Mouse (Mus musculus) liver, postnatal 0 days (tissue): ENCODE results near the gene Serpinb9e. TPM values are rescaled to one million over a fixed set of nuclear protein-coding genes. Genes with fewer than 3 reads are reported as not detected.
"Not testable (repeated sequence)": the region's sequence is repeated elsewhere in the genome, so short reads cannot be mapped to it uniquely, and the experiment has no call there.

Experiments
- ATAC-seq: fragments of 200-750 bp; cut with Nextera tagmentation; 2 replicates; pipeline ENCODE4 v1.8.0; 2017; ENCODE audit warnings: mild to moderate bottlenecking, moderate library complexity
- DNase-seq: peaks from one replicate; pipeline ENCODE4 v3.0.0-alpha.2; 2016
- H3K27ac ChIP-seq: fragments of 300-500 bp; sonication (generic); 2 replicates; pipeline ENCODE4 v1.5.1; 2014; ENCODE audit warnings: antibody characterized with exemption, moderate library complexity, mild to moderate bottlenecking, low read depth
- H3K27me3 ChIP-seq: fragments of 300-500 bp; sonication (generic); 2 replicates; pipeline ENCODE4 v1.6.1; 2014; ENCODE audit warnings: low read length, control low read depth, mixed read lengths; ENCODE audit not compliant: insufficient read depth
- H3K36me3 ChIP-seq: fragments of 300-500 bp; sonication (generic); replicated peaks from 2 replicates; pipeline ENCODE4 v1.6.1; 2014; ENCODE audit warnings: mild to moderate bottlenecking, control low read depth, low read length, moderate library complexity, mixed read lengths; ENCODE audit not compliant: insufficient read depth
- H3K4me1 ChIP-seq: fragments of 300-500 bp; sonication (generic); 2 replicates; pipeline ENCODE4 v1.6.1; 2014; ENCODE audit warnings: antibody characterized with exemption, mild to moderate bottlenecking, control low read depth; ENCODE audit not compliant: insufficient read depth
- H3K4me2 ChIP-seq: fragments of 300-500 bp; sonication (generic); 2 replicates; pipeline ENCODE4 v1.6.1; 2014; ENCODE audit warnings: low read depth, mild to moderate bottlenecking, low read length, moderate library complexity, mixed read lengths
- H3K4me3 ChIP-seq: fragments of 300-500 bp; sonication (generic); 2 replicates; pipeline ENCODE4 v1.5.1; 2014; ENCODE audit warnings: low read depth, low read length
- H3K9ac ChIP-seq: fragments of 300-500 bp; sonication (generic); replicated peaks from 2 replicates; pipeline ENCODE4 v1.6.1; 2014; ENCODE audit warnings: mild to moderate bottlenecking, moderate library complexity
- H3K9me3 ChIP-seq: fragments of 300-500 bp; sonication (generic); 2 replicates; pipeline ENCODE4 v1.6.1; 2016; ENCODE audit warnings: mild to moderate bottlenecking, control low read depth, low read length, mixed read lengths
- CTCF ChIP-seq: sonication (generic); IDR thresholded peaks from 2 replicates; pipeline ENCODE4 v1.5.1; 2016; ENCODE audit warnings: antibody characterized with exemption, low read depth
- EP300 ChIP-seq: IDR thresholded peaks from 2 replicates; pipeline ENCODE4 v1.6.1; 2016; ENCODE audit warnings: antibody characterized with exemption, low read depth, mild to moderate bottlenecking
- WGBS: fragments of 180-500 bp; shearing (Covaris S2); extraction: QIAGEN DNeasy Blood & Tissue Kit; methylation state at CpG from one replicate; pipeline ENCODE4 v1.1.7; 2014; ENCODE audit not compliant: insufficient replicate concordance; 5-methylcytosine and 5-hydroxymethylcytosine counted together
- polyA plus RNA-seq: library from polyadenylated mRNA; unstranded; fragments of >200 nt; fragmentation: Nextera tagmentation; extraction: Ambion mirVana; gene quantifications from 2 replicates; pipeline ENCODE4 v1.2.1, GENCODE M21; 2015

The Serpinb9e gene
- polyA plus RNA-seq, result not detected in 2 replicates

DNA sequence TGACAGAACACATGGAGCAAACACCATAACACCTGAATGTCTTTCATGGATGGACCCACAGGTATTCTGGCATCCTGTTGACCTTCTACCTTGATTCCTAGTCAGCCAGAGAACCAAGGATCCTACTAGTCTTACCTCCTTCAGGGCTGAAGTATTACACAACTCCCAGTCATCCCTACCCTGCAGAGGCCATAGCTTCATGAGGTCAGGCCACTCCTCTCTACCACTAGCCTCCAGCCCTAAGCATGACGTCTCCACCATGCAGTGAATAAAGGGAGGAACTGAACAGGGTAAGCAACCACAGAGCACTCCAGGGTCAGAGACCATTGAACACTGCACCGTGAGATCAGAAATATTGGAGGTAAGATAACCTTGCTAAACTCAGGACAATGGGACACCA is at the start of gene Serpinb9e:
Gene Serpinb9e, plus strand, starts transcription at position 301 of the 400 bp plus-strand sequence.
- H3K27me3 ChIP-seq, H3K27ac ChIP-seq, H3K4me1 ChIP-seq, H3K4me3 ChIP-seq, H3K4me2 ChIP-seq, DNase-seq, ATAC-seq, H3K9ac ChIP-seq, H3K36me3 ChIP-seq, H3K9me3 ChIP-seq: not testable (repeated sequence)
- WGBS, result 67% methylated on average over 2 of the region's 2 CpGs

GRCm38 (mm10) chr13:33199740-33200139 is 49.7 kb upstream of the Serpinb9e start:
- Histone ChIP-seq H3K9ac (no peak overlapping the region), H3K27me3 (no peaks in the 10 kb centered on the region), H3K4me3 (no peak overlapping the region), H3K36me3 (no peaks in the 10 kb centered on the region), H3K4me1 (no peaks in the 10 kb centered on the region), H3K27ac (no peak overlapping the region), H3K9me3 (no peaks in the 10 kb centered on the region), H3K4me2 (no peak overlapping the region)
- ATAC-seq (no peak), DNase-seq (no peak)
- WGBS, result 51% methylated on average over 2 of the region's 2 CpGs
- TF ChIP-seq CTCF (peak; percentile 22; the same call in 1 of the 2 replicates), EP300 (no peak)

- H3K27me3 ChIP-seq, H3K36me3 ChIP-seq, H3K4me2 ChIP-seq, H3K4me3 ChIP-seq, H3K4me1 ChIP-seq, H3K9me3 ChIP-seq, H3K9ac ChIP-seq, H3K27ac ChIP-seq, ATAC-seq, DNase-seq: not testable (repeated sequence)
- WGBS, result 69% methylated on average over 4 of the region's 4 CpGs
These were observed 59.2 kb downstream of the Serpinb9e start for GRCm38 (mm10) chr13:33308631-33309030.

Other genes starting within 250 kb of the Serpinb9e start
- gene Serpinb9, start 246.4 kb upstream of the Serpinb9e start, polyA plus RNA-seq, result 1.7 and 2.2 TPM in 2 replicates
- 0.15 TPM in 1 of 2 replicates, not detected in the other for gene Serpinb9b, start 222.2 kb upstream of the Serpinb9e start, polyA plus RNA-seq
- not detected in 2 replicates for gene Serpinb1b, start 171.0 kb upstream of the Serpinb9e start, polyA plus RNA-seq
- not detected in 2 replicates for gene Serpinb9c, start 89.9 kb upstream of the Serpinb9e start, polyA plus RNA-seq
- gene Serpinb9d, start 56.7 kb upstream of the Serpinb9e start, polyA plus RNA-seq, result not detected in 2 replicates
- not detected in 2 replicates for gene Serpinb9f, start 74.5 kb downstream of the Serpinb9e start, polyA plus RNA-seq
- not detected in 2 replicates for gene Gm11397, start 146.1 kb downstream of the Serpinb9e start, polyA plus RNA-seq
- not detected in 2 replicates for gene Serpinb9g, start 235.2 kb downstream of the Serpinb9e start, polyA plus RNA-seq